Mouse (Mus musculus): ENCODE data around the gene Zdhhc3.

The Zdhhc3 gene

DNA sequence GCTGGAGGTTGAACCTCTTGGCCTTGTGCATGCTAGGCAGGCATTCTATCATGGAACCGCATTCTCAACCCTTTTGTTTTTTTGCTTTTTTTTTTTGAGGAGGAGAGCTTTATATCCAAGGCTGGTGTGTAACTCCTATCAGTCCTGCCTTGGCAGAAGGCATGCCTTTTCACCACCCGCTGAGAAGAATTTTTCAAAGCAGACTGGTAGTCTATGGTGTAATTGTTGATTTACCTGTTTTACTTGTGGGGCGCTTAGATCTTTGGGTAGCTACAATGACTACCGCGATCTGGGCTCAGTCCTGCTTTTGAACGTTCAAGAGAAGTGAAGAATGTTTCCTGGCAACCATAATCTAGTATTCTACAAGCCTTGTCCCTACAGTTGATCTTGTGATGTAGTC, 926 bp upstream of the Zdhhc3 start:
- peak; percentile 41 to 55 for DNase-seq

DNA sequence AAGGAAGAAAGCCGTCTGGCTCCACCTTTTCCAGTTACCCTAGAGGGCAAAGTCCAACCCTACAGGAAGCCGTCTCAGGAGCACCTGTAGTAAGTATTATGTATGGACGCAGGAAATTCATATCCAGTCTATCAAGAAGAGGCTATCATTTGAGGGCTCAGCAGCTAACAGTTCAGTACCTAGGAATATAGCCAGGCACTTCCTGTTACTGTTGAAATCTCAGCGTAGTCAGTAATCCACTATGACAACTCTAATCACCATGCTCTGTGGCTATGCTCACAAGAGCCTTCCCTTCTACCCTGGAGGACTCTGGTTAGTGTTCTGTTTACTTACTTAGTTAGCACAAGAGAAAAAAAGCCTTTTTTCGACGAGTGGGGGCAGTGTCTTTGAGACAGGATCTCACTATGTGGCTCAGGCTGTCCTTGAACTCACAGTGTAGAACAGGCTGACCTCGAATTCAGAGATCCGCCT, 1.2 kb downstream of the Zdhhc3 start:
- DNase-seq, result peak in 1 of 2 experiments; percentile 13

- no peak for DNase-seq
Measured at GRCm38 (mm10) chr9:123109188-123109587, 3.8 kb downstream of the Zdhhc3 start.

- DNase-seq, result no peak
Measured at GRCm38 (mm10) chr9:123107186-123107585, 5.8 kb downstream of the Zdhhc3 start.

- no peak for DNase-seq
Measured at GRCm38 (mm10) chr9:123104362-123104761, 8.6 kb downstream of the Zdhhc3 start.

DNA sequence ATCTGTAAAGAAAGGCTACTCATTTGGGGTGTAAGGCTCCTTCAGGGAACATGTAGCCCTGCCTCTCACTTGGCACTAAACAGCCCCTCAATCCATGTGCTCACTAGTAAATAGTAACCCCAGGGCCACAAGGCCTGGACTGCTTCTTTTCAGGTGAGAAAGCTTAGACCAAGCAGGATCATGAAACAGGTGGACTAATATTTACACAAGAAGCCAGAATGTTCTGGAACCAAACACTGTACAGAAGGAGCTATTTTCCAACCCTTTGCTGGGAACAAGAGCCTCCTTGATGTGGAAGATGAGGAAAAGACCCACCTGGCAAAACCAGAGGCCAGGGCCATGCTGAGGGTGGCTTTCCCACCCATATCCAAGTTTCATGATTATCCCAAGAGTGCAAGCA, 9.6 kb downstream of the Zdhhc3 start:
- no peak for DNase-seq

- no peak for DNase-seq
Measured at GRCm38 (mm10) chr9:123099631-123100455, 13.2 kb downstream of the Zdhhc3 start.

- no peak for DNase-seq
Measured at GRCm38 (mm10) chr9:123090844-123091243, 22.2 kb downstream of the Zdhhc3 start.

DNA sequence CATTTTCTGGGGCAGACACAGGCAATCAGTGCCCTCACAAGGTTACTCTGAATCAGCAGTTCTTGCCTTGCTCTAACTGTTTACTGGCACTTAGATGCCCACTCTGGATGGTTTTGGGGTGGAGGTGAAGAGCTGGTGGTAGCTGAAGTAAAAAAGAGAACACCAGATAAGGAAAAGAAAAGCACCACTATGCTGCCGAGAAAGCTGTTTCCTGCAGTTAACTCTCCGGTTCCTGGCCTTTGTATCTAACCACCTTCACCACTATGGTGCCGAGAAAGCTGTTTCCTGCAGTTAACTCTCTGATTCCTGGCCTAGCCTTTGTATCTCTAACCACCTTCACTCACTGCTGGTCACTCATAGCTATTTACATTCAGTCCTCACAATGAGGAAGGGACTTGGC, 25.4 kb downstream of the Zdhhc3 start:
- no peak for DNase-seq

- DNase-seq, result no peak
Measured at GRCm38 (mm10) chr9:123085373-123085772, 27.6 kb downstream of the Zdhhc3 start.

GRCm38 (mm10) chr9:123080796-123081195, 32.2 kb downstream of the Zdhhc3 start:
- no peak for DNase-seq

- no peak for DNase-seq
Measured at GRCm38 (mm10) chr9:123080355-123080754, 32.6 kb downstream of the Zdhhc3 start.

DNA sequence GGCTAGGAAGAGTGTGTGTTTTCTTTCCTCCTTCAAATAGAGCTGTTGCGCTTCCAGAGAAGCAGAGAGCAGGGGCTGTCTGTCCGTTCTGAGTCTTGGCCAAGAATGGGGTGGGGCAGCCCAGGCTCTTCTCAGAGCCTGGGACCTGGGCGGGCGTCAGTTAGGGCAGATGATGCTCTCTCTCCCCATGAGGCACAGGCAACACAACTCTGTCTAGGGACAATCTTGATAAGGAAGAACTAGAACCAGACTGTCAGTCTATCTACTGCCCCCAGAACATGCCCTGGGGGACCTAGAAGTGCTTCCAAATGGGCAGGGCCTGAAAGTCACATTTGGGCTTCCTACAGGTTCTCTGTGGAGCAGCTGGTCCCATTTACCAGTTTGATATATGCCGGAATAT, 33.9 kb downstream of the Zdhhc3 start:
- no peak for DNase-seq

- DNase-seq, result no peak
Measured at GRCm38 (mm10) chr9:123060172-123060571, 52.8 kb downstream of the Zdhhc3 start.

DNA sequence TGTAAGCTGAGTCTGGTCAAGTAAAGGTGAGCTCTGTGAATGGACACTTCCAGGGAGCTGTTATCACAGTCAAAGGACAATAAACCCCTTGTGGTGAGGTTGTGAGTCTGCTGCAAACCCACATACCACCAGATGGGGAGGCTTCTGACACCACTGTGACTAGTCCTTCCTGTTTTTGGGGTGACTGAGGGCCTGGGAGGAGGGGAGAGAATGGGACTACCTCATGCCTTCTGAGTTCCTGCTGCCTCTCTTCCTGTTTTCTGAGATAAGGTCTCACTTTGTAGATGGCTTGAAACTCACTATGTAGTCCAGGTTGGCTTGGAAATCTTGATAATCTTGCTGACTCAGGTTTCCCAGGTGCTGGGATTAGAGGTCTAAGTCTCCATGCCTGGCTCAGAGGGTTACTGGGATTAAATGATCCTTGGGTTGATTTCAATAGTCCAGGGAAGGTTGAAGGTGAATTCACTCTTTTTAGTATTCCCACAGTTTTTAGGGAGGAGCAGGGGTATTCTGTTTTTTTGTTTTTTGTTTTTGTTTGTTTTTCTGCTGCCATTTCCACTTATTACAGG, 54.2 kb downstream of the Zdhhc3 start:
- no peak for DNase-seq

DNA sequence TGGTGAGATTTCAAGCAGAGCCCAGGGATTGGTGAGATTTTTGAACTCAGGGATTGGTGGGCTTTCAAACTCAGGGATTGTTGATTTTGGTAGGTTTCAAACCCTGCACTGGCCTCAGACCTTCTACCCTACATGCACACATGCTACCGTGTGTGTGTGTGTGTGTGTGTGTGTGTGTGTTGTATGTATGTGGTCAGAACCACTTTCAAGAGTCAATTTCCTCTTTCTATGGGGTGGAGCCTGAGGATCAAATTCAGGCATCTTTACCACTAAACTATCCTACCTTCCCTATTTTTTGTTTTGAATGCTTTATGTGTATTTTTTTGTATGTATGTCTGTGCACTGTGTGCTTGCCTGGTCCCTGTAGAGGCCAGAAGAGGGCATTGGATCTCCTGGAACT, 65.3 kb downstream of the Zdhhc3 start:
- DNase-seq, result no peak

DNA sequence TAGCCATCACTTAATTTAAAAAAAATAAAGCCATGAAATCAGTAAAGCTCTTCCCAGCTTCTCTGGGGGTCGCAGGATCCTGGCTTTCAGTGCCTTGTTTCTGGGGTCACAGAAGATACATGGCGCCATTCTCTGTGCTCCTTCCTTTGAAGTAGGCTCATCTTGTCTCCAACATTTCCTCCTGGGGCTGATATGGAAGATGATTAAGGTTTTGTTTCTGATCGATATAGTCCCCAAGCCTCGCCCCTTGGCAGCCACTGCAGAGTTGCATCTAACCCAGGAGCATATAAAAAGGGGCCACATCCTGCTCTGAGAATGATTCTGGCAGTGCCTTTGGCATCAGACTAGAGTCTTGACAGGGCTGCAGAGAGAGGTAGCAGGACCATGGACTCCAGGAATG, 78.6 kb downstream of the Zdhhc3 start, which contains the start of gene Tgm4:
TSS of gene Tgm4 (plus strand) at position 301 of the 400 bp plus-strand sequence.
- no peak for DNase-seq

GRCm38 (mm10) chr9:123031496-123032246, 81.3 kb downstream of the Zdhhc3 start:
- DNase-seq, result peak; percentile 10 to 12

- no peak for DNase-seq
Measured at GRCm38 (mm10) chr9:123024201-123024600, 88.8 kb downstream of the Zdhhc3 start.

- DNase-seq, result peak in 1 of 2 experiments; percentile 70
Measured at GRCm38 (mm10) chr9:123021636-123022379, 91.2 kb downstream of the Zdhhc3 start.

GRCm38 (mm10) chr9:123020995-123021631, 91.9 kb downstream of the Zdhhc3 start, which contains the start of gene Tmem42:
Gene Tmem42 (plus strand): TSS chr9:123021326.
- peak; percentile 94 for DNase-seq

Data from cerebellum, postnatal 10 days (tissue).